Mouse (Mus musculus): ENCODE measurements around the gene Hpca.

- TF ChIP-seq CTCF (IDR thresholded peaks at IDR 0.05; ENCODE audit: borderline replicate concordance, insufficient read depth, low read length): no peak
- TF ChIP-seq POLR2A (IDR thresholded peaks at IDR 0.05; ENCODE audit: low read depth, low read length): no peak
Observed at GRCm38 (mm10) chr4:129097006-129097405, 24.8 kb downstream of the Hpca start.

All from embryonic fibroblast, embryonic 13.5 days (primary cell).